Mouse (Mus musculus) liver, adult 2 months (tissue): ENCODE measurements at regions not wholly inside any gene's neighbourhood (a gene's known extent, or its start where the extent isn't known, plus 50 kb on each side); places are given as distances from the start of the nearest gene placed in this dataset.

Experiments used
- CTCF ChIP-seq: fragments of 200-500 bp; IDR thresholded peaks from 2 replicates; pipeline ENCODE4 v1.5.1; 2011; ENCODE audit warnings: low read depth, low read length, control low read depth
- POLR2A ChIP-seq: fragments of 200-500 bp; IDR thresholded peaks from 2 replicates; pipeline ENCODE4 v1.6.1; 2011; ENCODE audit warnings: low read length, control low read depth; ENCODE audit not compliant: insufficient read depth; ENCODE audit errors: extremely low read depth

- no peak for TF ChIP-seq POLR2A
- no peak for TF ChIP-seq CTCF
These were observed 803.5 kb downstream of the Efna5 start for GRCm38 (mm10) chr17:62077604-62078003.
